Mouse (Mus musculus) gastrocnemius, postnatal 14 days (tissue): ENCODE results near the gene Lclat1. TPM values are rescaled to one million over a fixed set of nuclear protein-coding genes. Genes with fewer than 3 reads are reported as not detected.
"Not testable (repeated sequence)": the region's sequence is repeated elsewhere in the genome, so short reads cannot be mapped to it uniquely, and the experiment has no call there.

ENCODE experiments used
- DNase-seq: peaks from one replicate; pipeline ENCODE4 v3.0.0; 2021; ENCODE audit warnings: mixed read lengths
- intact Hi-C: fragments of 180-260 bp; cut with DNase I; formaldehyde crosslinking; loops from one replicate; pipeline ENCODE4 v1.15.1; 2025; ENCODE audit warnings: low total_unique reads
- total RNA-seq, 2 experiments: library from RNA; stranded (reverse); gene quantifications; 2 replicates each; pipeline ENCODE4 v1.2.3; 2021

The Lclat1 gene
- total RNA-seq, 2 experiments from 2014 or later = 10.8 to 11.7 TPM

DNA sequence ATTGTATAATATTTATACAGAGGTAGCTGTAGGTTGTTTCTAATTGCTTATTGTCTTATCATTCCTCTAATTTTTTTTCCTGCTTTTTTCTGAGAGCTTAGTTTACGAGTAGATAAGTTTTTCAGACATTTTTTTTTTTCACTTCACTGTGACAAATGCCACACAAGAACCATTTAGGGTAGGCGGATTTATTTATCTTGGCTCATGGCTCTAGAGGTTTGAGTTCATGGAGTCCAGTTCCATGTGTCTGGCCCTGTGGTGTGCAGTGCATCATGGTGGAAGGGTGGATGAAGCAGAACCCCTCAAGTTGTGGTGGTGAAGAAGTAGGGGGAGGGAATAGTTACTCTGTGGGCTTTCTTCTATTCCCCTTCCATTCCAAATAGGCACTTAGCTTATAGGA is 13.9 kb downstream of the Lclat1 start:
- DNase-seq = no peak
- intact Hi-C loops = no loop called here

DNA sequence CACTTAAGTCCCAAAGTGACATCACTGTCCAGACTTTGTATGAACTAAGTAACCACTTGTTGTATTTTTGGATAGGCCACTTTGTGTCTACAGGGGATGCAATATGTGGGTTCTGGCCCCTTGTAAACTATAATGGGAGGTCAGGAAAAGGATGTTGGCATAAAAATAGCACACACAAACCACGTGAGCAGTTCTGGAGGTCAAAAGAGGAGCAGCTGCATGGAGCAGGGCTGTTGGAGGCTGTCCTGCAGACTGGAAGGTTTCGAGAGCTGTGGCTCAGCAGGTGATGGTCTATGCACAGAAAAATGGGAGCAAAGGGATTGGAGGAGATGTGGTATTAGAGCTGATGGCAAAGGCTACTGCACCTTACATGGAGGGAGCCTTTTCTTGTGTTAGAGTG is 18.6 kb downstream of the Lclat1 start:
- DNase-seq = no peak
- intact Hi-C loops = no loop called here

DNA sequence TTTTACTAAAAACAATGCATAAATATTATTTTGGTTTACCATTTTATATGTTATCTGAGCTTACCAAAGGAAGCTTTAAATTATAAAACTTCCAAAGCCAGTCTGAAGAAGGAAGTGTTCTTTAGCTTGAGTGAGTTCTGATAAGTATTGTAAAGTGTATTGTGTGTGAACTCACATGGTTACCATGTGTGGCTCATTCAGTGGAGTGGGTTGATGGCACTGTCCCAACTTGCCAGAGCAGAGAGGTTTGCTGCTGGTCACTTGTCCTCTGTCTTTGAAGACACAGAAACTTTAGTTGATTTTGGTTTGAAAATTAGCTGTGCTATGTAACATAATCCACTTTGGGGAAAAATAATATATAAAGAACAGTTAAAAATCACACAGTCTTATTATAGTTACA is 19.1 kb downstream of the Lclat1 start:
- DNase-seq = no peak
- intact Hi-C loops = no loop called here

DNA sequence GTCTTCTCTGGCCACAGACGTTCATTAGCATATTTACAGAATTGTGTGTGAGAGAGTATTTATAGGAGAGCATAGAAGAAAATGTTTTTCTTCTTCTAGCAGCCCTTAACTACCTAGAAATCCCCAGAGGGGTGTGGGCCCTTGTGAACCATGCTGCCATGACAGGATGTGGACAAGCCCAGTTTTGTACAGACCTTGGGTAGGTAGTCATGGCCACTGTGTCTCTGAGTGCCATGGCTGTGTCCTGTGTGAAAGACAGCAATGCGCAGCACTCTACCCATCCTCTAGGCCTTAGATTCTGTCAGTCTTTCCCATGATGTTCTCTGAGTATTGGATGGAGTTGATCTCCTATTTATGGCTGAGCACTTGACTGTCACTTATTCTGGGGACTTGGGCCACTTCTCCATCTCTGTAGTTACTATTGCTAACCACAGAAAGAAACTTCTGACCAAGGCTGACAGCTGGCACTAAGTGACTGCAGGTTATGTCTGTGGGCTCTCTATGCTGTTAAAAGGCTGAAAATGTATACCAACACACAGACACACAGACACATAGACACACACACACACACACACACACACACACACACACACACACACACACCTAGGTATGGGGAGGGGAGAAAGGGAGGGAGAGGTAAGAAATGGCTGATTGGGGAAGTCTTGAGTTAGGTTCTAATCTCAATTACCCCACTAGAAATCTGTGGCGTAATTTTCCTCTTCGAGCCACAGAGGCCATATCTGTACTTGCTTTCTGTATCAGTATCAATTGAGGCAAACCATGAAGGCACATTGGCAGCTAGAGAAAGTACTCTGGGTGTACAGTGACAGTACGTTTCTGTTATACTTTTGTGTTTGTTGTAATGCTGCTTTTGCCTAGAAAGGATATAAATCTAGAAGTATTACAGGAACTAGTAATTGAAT is 29.0 kb downstream of the Lclat1 start:
- no peak for DNase-seq
- intact Hi-C loops = no loop called here

DNA sequence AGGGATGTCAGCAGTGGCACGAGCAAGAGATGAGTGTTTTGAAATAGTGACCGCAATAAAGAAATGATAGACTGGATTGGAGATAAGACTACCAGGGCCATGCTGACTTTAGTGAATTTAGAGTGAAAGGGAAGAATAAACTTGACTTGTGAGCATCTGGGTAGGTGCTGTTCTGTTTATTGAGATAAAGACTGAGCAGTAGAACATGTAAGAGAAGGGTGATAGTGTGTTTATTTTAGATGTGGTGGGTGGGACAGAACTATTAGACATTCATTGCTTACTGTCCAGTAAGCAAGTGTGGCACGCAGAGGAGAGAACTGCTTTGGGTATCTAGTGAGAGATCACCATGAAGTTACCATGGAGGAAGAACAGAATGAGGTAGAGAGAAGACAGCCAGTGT is 30.4 kb downstream of the Lclat1 start:
- intact Hi-C loops = no loop called here
- DNase-seq = no peak

DNA sequence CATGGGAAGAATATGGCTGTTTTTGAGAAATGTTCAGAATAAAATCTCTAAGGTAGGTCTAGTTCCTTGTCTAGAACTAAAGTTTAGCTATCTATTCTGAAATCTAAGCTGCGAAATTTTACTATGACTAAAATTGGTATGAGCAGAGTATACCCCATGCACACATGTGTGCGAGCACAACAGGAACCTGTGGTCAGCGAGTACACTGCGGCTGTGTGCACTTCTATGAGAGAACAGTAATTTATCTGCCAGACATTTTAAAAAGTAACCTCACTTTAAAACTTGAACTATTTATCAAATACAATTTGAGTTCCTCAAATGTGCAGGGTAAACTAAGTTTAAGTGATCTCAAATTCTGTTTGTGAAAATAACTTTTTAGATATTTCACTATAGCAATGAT is 34.2 kb downstream of the Lclat1 start:
- intact Hi-C loops = no loop called here
- DNase-seq = no peak

DNA sequence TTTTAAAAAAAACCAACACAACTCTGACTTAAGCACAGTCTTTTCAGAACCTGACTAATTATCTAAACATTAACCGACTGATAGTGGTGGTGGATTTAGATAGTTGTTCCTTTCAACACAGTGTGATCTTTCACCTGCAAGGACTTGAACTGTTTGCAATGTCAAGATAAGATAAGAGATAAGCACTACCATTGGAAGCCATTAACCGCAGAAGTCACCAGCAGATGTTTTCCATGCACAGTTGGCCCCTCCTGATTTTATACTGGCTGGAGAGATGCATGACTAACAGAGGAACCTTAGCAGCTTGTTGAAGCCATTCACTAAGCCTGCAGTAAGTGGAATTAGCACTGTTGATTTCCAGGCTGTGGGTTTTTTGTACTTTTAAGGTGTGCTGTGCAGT is 34.7 kb downstream of the Lclat1 start:
- intact Hi-C loops = no loop called here
- no peak for DNase-seq

DNA sequence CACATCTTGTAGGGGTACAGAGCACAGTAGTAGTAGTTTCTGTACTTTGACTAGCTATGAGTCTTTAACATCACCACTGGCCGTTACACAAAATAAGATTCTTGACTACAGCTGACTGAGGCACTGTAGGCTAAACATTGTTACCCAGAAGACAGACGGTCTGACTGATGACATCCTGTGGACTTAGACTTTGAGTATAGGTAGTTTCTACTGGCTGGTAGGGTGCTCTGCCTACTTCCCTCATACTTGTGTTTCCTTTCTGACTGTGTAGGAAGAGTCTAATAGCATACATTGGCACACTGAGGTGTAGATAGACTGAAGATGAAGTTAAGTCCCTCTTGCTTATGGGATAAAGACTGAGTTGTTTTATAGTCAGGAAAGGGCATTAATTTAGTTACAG is 37.6 kb downstream of the Lclat1 start:
- intact Hi-C loops = no loop called here
- no peak for DNase-seq

DNA sequence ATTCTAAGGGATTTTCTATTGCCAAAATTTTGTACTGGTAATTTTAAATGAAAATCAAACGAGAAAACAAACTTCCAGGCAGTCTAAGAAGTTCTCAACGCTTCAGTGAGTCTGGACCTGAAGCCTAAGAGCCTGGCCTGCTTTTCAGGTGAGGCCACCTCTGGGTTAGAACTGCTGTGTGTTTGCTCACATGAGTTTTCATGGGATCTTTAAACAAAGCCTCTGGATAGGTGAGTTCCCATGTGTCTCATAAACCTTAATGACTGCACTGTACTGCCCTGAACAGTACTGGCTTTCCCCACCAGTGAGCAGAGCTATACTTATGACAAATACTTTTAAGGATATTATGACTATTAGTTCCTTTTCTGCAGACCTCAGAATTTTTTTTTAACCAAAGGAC is 40.8 kb downstream of the Lclat1 start:
- DNase-seq = no peak
- intact Hi-C loops = no loop called here

DNA sequence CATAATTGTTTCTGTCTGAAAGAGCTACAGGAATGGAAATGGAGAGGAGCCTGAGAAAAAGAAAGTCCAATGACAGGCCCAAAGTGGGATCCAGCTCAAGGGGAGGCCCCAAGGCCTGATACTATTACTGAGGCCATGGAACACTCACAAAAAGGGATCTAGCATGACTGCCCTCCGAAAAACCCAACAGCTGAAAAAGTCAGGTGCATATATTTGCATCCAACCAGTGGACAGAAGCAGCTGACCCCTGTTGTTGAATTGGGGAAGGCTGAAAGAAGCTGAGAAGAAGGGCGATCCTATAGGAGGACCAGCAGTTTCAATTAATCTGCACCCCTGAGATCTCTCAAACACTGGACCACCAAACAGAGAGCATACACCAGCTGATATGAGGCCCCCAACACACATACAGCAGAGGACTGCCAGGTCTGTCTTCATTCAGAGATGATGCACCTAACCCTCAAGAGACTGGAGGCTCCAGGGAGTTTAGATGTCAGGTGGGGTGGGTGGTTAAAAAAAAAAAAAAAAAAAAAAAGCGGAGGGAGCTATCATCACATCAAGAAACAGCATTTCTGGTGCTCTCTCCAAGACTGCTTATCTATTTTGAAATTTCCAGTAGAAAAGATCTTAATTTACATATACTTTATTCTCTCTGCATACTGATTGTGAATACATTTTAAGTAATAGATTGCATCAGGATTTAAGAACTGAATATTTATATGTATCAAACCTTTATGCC is 45.2 kb downstream of the Lclat1 start:
- intact Hi-C loops, DNase-seq: not testable (repeated sequence)

DNA sequence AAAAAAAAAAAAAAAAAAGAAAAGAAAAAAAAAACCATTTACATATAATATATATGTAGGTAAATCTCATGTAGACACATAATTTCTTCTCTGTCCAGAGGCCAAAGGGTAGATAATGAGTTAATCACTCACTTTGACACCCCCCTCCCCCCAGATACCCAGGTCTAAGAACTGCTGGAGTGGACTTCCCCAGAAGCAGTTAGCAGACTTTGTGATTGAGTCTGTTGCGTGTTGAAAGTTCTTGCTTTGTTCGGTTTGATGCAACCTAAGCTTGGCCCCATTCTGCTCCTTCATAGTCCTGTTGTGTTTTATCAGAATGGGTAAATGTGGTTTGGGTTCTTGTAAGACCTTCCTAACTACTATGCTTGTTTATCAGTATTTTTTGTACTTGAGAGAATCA is 45.9 kb downstream of the Lclat1 start:
- intact Hi-C loops = no loop called here
- no peak for DNase-seq

DNA sequence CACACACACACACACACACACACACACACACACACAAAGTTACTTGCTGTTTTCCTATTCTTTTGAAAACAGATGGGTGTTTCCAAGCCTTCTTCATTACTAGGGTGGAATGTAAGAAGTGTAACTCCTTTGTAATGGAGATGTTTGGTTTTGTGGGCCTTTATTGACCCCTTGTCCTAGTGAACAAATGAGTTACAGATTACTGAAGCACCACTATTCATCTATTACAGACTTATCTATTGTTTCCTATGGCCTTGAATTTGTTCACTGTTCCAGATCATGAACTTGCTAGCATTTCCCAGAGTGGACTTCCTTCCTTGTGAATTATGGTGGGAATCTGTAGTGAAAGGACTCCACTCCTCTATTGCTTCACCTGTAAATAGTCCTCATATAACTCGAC is 48.8 kb downstream of the Lclat1 start:
- intact Hi-C loops = no loop called here
- DNase-seq = no peak

DNA sequence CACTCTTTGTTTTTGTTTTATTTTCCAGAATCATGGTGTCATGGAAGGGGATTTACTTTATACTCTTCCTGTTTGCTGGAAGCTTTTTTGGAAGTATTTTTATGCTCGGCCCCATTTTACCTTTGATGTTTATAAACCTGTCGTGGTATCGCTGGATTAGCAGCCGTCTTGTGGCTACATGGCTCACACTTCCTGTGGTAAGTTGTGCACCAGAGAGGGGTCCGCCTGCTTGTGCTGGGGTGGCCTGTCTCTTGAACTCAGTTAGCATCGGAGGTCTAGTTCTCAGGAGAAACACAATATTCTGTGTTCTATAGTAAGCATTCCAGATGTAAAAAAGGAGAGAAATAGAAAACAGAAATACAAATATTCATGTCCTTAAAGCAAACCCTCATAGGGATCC is 54.0 kb downstream of the Lclat1 start:
- DNase-seq = no peak
- intact Hi-C loops = no loop called here

DNA sequence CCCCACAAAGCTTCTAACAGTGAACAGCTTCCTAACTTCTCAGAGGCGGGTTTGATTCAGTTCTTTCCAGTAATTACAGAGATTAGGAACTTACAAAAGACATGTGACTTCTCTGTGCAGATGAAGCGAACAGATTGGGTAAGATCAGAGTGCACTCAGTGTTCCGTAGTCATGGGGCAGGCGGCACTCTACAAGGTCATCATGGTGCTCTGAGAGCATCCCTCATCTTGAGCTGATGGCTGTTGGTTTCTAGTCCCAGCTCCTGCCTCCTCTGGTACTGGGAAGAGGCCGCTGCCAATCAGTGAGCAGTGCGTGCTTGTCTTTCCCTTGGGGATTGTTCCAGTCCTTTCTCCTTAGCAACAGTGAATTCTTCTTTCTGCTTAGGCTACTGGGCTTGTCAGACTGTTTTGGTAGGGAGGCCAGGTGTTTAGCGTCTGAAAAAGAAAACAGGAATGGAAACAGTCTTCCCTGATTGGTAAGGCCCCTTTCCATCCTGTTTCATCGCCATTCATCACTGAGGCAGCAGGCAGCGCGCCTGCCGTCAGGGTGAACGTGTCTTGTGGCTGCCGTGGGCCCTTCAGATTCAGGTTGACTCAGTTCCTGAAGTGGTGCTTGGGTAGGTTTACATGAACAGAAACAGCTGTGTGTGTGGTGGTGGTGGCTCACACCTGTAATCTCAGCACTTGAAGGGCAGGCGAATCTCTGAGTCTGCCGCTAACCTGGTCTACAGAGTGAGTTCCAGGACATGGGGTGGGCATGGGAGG is 54.8 kb downstream of the Lclat1 start:
- intact Hi-C loops = no loop called here

DNA sequence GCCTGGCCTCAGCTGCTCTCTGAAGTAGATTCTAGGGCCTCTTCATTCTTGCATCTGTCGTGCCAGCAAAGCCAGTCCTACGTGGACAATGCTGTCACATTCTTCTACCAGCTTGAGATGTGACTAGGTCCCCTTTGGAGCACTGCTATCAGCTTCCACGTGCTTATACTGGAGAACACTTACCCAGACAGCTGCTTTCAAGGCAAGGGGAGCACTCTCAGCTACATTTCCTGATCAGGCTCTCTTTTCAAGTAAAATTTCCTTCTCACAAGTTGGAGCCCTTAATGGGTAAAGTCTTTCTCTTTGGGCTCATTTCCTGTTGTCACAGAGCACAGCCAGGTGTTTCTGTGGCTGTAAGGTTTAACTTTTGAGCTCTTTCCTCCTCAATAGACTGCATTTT is 55.8 kb downstream of the Lclat1 start:
- intact Hi-C loops = no loop called here
- DNase-seq = no peak

More for the DNA sequence above, 54.8 kb downstream of the Lclat1 start:
- DNase-seq = no peak

DNA sequence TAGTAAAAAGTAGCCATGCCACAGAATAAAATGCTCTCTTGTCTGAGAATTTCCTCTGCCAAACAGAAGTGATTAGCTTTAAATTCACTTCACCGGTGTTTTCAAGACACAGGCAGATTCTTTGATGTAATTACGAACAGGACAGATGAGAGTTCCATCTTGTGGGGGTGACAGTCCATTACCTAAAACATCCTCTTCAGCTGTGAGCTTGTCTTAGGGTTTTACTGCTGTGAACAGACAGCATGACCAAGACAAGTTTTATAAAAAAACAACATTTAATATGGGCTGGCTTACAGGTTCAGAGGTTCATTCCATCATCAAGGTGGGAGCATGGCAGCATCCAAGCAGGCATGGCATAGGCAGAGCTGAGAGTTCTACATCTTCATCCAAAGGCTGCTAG is 56.3 kb downstream of the Lclat1 start:
- DNase-seq = no peak
- intact Hi-C loops = no loop called here

DNA sequence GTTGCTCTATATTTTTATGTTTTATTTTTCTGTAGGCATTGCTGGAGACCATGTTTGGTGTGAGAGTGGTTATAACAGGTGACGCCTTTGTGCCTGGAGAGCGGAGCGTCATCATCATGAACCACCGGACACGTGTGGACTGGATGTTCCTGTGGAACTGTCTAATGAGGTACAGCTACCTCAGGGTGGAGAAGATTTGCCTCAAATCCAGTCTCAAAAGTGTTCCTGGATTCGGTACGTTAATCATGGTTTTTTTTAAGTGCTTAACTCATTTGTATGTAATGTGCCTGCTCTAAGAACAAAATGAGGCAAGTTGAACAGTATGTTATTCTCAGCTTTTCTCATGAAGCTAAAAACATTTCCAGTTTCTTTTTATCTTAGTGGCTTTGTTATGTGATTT is 61.7 kb downstream of the Lclat1 start:
- intact Hi-C loops = no loop called here
- DNase-seq = no peak

DNA sequence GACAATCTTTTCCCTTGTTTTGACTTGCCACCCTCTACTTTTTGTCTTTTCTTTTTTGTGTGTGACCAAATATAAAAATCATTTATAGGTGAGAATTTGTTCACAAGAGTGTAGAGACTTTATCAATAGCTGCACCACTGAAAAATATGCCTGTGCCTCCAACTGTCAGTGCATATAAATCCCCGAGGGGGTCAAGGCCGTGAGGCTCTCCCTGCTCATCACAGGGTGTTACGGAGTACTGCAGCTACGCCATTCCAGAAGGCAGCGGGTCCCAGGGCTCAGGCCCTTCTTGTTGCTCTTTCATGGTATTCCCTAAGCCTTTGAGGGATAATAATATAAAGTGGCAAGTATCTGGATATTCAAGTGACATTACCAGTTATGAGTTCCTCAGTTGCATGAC is 62.4 kb downstream of the Lclat1 start:
- intact Hi-C loops = no loop called here
- DNase-seq = no peak

DNA sequence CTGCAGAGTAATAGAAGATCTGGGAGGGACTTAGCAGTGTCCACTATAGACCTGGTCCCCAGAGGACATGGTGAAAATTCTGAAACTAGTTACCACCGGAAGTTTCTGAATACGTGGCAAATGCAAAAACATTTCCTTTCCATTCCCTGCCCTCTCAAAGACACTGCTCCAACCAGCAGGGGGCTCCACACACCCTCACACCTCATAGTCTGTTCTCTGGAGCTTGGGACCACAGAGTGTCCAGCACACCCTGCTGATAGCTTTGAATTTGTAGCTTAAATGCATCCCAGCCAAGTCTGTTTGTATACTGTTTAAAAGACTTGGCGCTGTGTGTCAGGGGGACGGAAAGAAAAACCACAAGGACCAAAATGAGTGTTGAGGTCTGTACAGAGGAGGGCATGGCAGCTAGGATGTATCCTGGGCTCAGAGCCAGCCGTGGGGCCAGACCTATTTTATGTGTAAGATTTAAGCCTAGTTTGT is 66.3 kb downstream of the Lclat1 start:
- intact Hi-C loops = no loop called here

DNA sequence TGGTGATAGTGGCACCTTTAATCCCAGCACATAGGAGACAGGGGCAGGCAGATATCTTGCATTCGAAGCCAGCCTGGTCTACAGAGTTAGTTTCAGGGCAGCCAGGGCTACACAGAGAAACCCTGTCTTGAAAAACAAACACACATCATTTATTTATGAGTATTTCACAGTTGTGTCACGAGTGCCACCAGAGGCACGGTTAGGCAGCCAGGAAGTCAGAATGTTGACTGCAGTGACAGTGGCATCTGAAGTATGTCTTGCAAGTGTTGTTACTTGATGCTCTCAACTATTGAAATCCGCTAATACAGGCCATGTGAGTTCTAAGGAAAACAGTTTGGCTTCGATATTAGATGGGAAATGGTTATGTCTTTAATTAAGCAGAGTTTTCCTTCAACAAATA is 67.9 kb downstream of the Lclat1 start:
- intact Hi-C loops = no loop called here
- DNase-seq = no peak

More for the DNA sequence above, 66.3 kb downstream of the Lclat1 start:
- peak; percentile 58 for DNase-seq
